Mouse (Mus musculus): ENCODE data around the gene Dpf1. TPM values are rescaled to one million over a fixed set of nuclear protein-coding genes. Genes with fewer than 3 reads are reported as not detected.
A peak's percentile ranks its signal among the peaks of the same experiment; 100 is the strongest.

The Dpf1 gene
- total and polyA plus RNA-seq, 3 experiments, result 10.2 to 17.3 TPM; not detected in 1

- H3K4me1 ChIP-seq (ENCODE audit: control insufficient read depth in 1 of 2, insufficient read depth in 2 of 2, low read length in 2 of 2), result peaks cover 8 to 18% of the 10 kb centered on the region in 2 experiments; a peak in 3 of 4 replicates
- H3K9ac ChIP-seq (ENCODE audit: control insufficient read depth, low read depth, low read length, poor library complexity, severe bottlenecking), result no peak overlapping the region
- no peaks in the 10 kb centered on the region for H3K27me3 ChIP-seq (ENCODE audit: control insufficient read depth in 1 of 2, insufficient read depth in 2 of 2, low read length in 2 of 2)
- TF ChIP-seq ZC3H11A (IDR thresholded peaks at IDR 0.05; ENCODE audit: low read depth, low read length), result no peak
- no peak for TF ChIP-seq GABPA (IDR thresholded peaks at IDR 0.05; ENCODE audit: low read depth, low read length)
- TF ChIP-seq KAT2A (conservative IDR thresholded peaks at IDR 0.05; ENCODE audit: low read depth, low read length), result no peak
- no peak for TF ChIP-seq E2F4 (IDR thresholded peaks at IDR 0.05; ENCODE audit: borderline replicate concordance, low read depth, low read length)
- TF ChIP-seq RCOR1 (IDR thresholded peaks at IDR 0.05; ENCODE audit: low read depth, low read length), result no peak
- TF ChIP-seq POLR2AphosphoS2 (IDR thresholded peaks at IDR 0.05; ENCODE audit: low read length), result no peak
- TF ChIP-seq BHLHE40 (IDR thresholded peaks at IDR 0.05; ENCODE audit: borderline replicate concordance, low read depth, low read length), result no peak
- TF ChIP-seq MEF2A (IDR thresholded peaks at IDR 0.05; ENCODE audit: extremely low read depth, insufficient replicate concordance, low read depth, low read length, poor library complexity, severe bottlenecking), result no peak
- TF ChIP-seq JUND (IDR thresholded peaks at IDR 0.05; ENCODE audit: low read depth, low read length), result no peak
- TF ChIP-seq ZKSCAN1 (IDR thresholded peaks at IDR 0.05; ENCODE audit: low read depth, low read length), result no peak
- no peak for TF ChIP-seq SIN3A (IDR thresholded peaks at IDR 0.05; ENCODE audit: low read length)
- no peak for TF ChIP-seq UBTF (IDR thresholded peaks at IDR 0.05; ENCODE audit: borderline replicate concordance, insufficient read depth, low read depth, low read length)
- TF ChIP-seq MYB (IDR thresholded peaks at IDR 0.05; ENCODE audit: low read depth, low read length), result no peak
- no peak for TF ChIP-seq HCFC1 (IDR thresholded peaks at IDR 0.05; ENCODE audit: low read depth, low read length)
- TF ChIP-seq MXI1 (IDR thresholded peaks at IDR 0.05; ENCODE audit: low read depth, low read length), result no peak
- no peak for TF ChIP-seq ELF1 (IDR thresholded peaks at IDR 0.05; ENCODE audit: low read depth, low read length)
- no peak for TF ChIP-seq GATA1 (IDR thresholded peaks at IDR 0.05; ENCODE audit: low read depth, low read length)
- peaks cover 10% of the 10 kb centered on the region for H3K79me2 ChIP-seq (ENCODE audit: control insufficient read depth, insufficient read depth, low read length, poor library complexity)
- DNase-seq (ENCODE audit: low read depth, low spot score), result no peak
- peaks cover 0 to 8% of the 10 kb centered on the region in 2 experiments; a peak in 1 of 4 replicates for H3K36me3 ChIP-seq (ENCODE audit: control insufficient read depth in 1 of 2, insufficient read depth in 2 of 2, low read length in 2 of 2)
- no peaks in the 10 kb centered on the region for H3K9me3 ChIP-seq (replicated peaks; ENCODE audit: insufficient read depth, low read length)
- H3K27ac ChIP-seq (ENCODE audit: control insufficient read depth, low read depth, low read length), result no peak overlapping the region
- no peak overlapping the region for H3K4me3 ChIP-seq (ENCODE audit: control insufficient read depth in 1 of 2, insufficient read depth in 1 of 2, low read depth in 2 of 2, low read length in 2 of 2)
Measured at GRCm38 (mm10) chr7:29277510-29277909, 26.2 kb upstream of the Dpf1 start.

DNA sequence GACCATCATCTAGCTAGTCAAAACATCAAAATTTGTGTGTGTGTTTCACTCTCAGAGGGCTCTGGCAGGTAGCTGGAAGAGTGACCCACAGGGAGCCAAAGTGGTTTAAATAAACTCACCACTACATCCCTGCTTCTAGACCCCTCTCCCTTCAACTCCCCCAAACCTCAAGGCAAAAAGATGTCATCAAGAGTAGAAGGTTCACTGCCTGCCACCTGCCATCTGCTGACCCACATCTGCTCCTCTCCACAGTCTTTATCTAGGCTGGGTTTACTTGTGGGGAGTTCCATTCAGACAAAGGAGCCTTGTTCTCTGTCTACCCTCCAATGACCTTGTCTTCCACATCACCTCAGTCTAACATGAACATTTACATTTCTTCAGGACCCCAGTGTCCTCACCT is 24.5 kb upstream of the Dpf1 start:
- DNase-seq (ENCODE audit: low read depth, low spot score), result no peak
- Histone ChIP-seq H3K4me3 (ENCODE audit: control insufficient read depth in 1 of 2, insufficient read depth in 1 of 2, low read depth in 2 of 2, low read length in 2 of 2) (no peak overlapping the region), H3K36me3 (ENCODE audit: control insufficient read depth in 1 of 2, insufficient read depth in 2 of 2, low read length in 2 of 2) (peaks cover 0 to 13% of the 10 kb centered on the region in 2 experiments; a peak in 2 of 4 replicates)

More for the DNA sequence above, 24.5 kb upstream of the Dpf1 start:
- Histone ChIP-seq H3K4me1 (ENCODE audit: control insufficient read depth in 1 of 2, insufficient read depth in 2 of 2, low read length in 2 of 2) (peaks cover 14 to 23% of the 10 kb centered on the region in 2 experiments; a peak in 3 of 4 replicates), H3K9ac (ENCODE audit: control insufficient read depth, low read depth, low read length, poor library complexity, severe bottlenecking) (no peak overlapping the region), H3K79me2 (ENCODE audit: control insufficient read depth, insufficient read depth, low read length, poor library complexity) (peaks cover 10% of the 10 kb centered on the region), H3K9me3 (replicated peaks; ENCODE audit: insufficient read depth, low read length) (no peaks in the 10 kb centered on the region), H3K27me3 (ENCODE audit: control insufficient read depth in 1 of 2, insufficient read depth in 2 of 2, low read length in 2 of 2) (no peaks in the 10 kb centered on the region), H3K27ac (ENCODE audit: control insufficient read depth, low read depth, low read length) (no peak overlapping the region)
- TF ChIP-seq GATA1 (IDR thresholded peaks at IDR 0.05; ENCODE audit: low read depth, low read length), result 0 out of 2 replicates have a peak, but pooled peaks have one; percentile 5
- no peak for TF ChIP-seq RCOR1 (IDR thresholded peaks at IDR 0.05; ENCODE audit: low read depth, low read length)
